Mouse (Mus musculus) c-Kit-negative CD71-positive TER-119-positive erythroid progenitor cells, embryonic 14.5 days (primary cell): ENCODE data around the gene Timm17a.

ENCODE experiments used
- DNase-seq: peaks from one replicate; pipeline ENCODE4 v3.0.0-alpha.2; 2013; ENCODE audit warnings: low read depth, low spot score

The Timm17a gene

DNA sequence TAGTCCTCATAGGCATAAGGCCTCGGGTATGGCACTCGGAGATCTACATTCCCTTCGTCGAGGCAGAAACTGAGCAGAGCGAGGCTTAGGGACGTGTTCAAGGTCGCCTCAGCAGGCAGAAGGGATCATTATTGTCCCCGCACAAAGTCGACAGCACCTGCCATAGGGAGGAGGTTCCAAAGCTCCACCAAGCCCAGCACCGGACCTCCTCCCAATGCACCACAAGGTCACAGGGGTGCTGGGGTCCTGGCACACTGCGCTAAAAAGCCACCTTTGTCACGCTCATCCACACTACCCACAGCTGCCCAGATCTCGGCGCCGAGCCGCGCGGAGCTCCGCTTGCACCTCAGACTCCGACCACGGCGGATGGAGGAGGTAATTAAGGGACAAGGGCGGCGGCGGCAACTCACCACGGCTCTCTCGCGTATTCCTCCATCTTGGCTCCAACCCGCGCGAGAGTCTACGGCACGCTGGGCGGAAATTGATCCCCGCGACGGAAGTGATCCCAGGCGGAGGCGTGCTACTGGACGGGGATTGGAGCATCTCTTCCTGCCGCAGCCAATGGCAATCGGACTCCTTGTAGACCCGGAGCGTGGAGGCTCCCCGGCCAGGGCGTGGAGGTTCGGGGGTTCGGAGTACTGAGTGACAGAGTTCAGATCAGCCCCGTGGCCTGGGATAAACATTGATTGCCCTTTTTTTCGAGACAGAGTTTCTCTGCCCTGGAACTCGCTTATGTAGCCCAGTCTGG, at the start of gene Timm17a:
TSS of gene Timm17a (minus strand) at position 495 of the 748 bp plus-strand sequence.
- DNase-seq: peak; percentile 82

DNA sequence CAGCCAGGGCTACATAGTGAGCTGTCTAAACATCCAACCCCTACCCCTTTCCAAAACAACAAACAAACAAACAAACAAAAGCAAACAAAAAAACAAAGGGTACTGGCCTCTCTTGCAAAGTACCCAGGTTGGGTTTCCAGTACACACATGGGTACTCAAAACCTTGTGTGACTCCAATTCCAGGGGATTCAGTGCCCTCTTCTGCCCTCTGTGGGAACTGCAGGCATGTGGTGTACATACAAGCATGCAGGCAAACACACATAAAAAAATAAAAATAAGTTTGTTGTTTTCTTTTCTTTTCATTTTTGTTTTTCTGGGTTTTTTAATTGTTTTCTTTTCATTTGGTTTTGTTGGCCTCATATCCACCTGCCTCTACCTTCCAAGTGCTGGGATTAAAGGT, 48.5 kb upstream of the Timm17a start:
- no peak for DNase-seq

DNA sequence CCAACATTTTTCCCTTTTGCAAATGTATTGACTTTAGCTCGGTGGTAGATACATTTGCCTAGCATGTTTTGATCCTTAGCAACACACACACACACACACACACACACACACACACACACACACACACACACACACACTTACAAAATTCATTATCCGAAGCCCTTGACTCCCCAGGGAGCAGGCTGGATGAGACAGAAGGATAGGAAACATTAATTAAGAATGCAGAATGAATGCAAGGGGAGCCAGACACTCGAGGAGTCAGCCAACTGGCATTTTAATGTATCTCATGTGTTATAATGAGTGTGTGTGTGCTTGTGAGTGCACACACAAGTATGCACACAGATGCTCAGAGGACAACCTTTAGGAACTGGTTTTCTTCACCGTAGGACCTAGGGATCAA, 47.9 kb upstream of the Timm17a start:
- no peak for DNase-seq

DNA sequence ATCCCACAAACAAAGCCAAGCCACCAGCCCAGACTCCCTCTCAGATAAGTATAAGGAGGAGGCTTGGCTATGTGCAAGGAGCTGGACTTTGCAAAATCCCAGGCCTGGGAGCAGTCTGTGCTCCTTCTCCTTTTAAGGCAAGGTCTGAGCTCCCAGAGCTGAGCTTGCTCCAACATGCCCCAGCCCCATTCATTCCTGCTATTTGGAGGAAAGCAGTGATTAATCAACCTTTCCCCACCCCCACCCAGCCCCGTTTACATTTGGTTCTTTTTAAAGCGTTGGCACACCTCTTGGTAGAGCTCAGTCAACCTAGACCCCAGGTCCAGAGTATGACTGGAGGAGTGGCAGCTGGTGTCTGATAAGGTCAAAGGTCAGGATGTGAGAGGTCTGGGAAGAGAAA, 45.5 kb upstream of the Timm17a start:
- no peak for DNase-seq

DNA sequence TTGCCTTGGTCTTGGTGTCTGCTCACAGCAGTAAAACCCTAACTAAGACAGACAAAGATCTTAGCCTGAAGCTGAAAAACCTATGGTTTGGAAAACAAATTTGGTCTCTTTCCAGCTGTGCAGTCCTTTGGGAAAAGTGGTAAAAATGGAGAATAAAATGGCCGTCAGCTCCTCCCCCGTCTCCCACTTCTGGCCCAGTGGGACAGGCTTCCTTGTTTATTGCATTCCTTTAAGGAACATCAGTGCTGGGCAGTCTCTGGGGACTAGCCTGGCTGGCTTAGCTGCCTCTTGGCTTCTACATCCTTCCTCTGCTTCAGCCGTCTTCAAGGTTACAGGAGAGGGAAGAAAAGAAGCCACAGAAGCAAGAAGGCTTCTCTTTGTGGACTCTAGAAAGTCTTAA, 38.4 kb upstream of the Timm17a start:
- DNase-seq: no peak

DNA sequence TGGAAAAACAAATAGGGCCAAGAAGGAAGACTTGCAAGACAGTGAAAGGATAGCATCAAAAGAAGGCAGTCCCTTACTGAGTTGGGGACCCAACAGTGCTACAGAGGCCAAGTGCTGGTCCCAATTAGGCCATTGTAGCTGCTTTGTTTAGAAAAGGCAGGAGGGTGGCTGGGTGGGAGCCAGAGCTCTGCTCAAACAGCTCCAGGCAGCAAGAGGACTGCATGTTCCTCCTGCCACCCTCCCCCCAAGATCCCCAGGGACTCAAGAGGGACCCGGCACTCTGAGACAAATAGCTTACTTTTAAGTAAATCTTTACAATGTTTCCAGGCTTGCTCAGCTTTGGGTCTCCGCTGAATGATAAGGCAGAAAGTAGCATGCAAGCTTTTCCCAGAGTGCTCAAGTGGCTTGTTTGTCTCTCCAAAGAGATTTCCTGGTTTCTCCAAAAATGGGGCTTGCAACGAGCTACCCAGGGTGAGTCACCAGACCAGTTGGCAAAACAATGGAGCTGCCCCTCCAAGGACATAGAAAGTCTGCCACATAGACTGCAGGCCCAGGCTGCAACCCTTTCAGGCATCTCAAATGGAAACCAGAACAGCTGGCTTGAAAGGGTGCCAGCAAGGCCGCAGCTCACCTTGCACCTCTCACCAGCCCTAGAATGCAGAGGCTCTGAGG, 34.1 kb upstream of the Timm17a start:
- DNase-seq: no peak

DNA sequence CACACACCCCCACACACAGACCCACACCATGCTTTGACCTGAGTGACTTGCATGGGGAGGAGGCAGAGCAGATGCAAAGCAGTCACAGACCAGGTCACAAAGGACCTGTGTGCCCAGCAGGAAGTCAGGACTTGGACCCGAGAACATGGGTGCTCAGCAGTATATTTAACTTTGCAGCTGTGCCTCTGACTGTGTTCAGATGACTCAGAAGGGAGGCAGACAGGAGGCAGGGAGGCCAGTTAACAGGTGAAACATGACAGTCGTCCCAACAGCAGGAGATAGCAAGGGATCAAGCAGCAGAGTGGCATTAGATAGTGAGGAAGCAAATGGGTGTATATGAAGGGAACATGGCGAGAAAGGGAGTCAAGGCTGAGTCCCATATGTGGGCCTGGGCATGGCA, 33.3 kb upstream of the Timm17a start:
- no peak for DNase-seq

DNA sequence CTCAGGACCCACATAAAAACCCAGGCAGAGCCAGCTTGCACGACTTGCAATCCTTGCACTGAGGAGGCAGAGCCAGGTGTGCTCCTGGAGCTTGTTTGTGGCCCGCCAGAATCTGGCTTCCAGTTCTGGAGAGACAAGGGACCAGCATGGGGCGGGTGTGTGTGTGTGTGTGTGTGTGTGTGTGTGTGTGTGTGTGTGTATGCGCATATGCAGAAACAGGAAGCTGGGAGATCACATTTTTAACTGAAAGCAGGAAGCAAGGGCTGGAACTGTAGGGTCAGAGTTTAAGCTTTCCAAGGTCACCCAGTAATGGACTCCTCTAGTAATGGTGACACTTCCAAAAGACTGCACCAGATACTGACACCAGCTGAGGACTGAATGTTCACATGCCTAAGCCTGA, 30.4 kb upstream of the Timm17a start:
- DNase-seq: no peak

DNA sequence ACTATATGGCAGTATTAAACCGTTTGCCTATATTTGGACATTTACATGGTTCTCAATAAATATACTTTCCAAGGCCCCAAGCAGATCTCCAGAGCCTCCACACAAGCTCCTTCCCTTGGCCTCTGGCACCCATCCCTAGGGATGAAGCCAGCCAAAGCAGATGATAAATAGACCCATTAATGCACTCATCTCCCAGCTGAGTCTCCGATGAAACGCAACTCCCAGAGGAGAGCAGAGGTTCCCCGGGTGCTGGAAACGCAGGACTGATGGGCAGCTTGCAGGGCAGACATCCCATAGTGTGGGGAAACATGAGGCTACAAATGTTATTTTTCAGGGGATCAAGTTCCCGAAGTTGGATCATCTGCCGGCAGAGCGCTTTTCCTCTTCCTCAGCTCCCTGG, 28.4 kb upstream of the Timm17a start:
- DNase-seq: no peak

DNA sequence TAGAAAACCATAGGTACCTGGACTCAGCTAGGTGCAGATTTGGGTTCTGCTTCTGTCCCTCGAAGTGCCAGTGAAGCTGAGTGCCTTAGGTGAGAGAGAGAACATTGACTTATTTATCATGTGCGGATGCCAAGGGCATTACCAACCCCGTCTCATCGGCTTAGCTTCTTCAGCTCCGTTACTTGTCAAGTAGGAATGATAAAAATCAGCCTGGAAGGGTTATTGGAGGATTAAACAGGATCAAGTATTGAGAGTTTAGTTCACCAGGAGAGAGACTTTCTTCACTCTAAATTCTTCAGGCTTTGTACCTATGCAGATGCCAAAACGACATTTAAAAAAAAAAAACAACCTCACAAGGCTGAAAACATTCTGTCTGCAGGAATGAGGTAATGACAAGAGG, 17.0 kb upstream of the Timm17a start:
- DNase-seq: no peak

DNA sequence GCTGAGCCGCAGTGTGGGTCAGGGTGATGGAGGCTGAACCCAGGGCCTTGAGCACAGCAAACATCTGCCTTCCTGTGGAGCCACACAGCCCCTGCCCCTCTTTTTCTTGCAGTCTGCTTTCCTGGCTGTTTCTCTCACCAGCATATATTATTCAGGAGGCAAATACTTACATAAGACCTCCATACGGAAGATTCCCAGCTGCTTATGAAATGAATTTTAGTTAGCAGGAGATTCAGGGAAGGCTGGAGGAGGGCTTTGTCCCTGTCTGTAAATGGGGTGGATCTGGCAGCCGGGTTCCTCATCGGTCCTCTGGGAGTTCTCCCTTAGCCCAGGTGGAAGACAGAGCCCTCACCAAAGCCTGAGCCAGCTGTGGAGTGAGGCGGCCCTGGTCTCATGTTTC, 14.8 kb upstream of the Timm17a start:
- no peak for DNase-seq

DNA sequence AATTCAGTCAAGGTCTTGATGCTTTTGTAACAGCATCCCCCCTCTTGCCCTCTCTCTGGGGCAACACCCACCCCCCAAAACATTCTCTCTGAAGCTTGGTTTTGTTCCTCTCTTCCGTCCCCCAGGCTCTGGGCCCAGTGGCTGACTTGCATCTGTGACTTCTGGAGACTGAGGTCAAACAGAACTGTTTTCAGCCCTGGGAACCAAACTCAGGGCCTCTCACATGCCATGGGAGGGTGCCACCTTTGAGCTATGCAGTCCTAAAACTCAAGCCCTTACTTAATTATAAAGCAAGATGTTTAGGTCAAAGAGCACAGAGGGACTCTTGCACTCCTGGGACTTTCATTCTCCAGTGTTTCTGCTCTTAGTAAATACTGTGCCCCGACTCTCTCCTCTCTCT, 12.4 kb upstream of the Timm17a start:
- no peak for DNase-seq

DNA sequence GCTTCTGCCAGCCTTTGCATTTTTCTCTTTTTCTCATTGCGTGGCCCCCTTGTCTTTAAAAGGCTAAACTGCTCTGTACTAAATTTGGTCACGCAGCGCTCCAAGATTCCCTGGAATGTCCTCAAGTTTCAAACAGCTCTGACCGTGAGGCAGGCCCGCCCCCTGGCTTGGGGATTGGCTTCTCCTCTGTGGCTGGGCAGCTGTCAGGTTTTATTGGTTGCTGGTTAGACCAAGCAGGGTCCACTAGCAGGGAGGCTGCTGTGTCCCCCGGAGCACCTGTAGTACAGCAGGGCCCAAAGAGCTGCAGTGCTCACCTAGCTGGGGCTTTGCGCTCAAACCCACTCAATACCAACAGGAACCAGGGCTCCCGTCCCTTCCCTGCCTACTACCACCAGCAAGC, 11.0 kb upstream of the Timm17a start, which contains the start of gene Lmod1:
TSS of gene Lmod1 (plus strand) at position 237 of the 400 bp plus-strand sequence.
- DNase-seq: no peak

DNA sequence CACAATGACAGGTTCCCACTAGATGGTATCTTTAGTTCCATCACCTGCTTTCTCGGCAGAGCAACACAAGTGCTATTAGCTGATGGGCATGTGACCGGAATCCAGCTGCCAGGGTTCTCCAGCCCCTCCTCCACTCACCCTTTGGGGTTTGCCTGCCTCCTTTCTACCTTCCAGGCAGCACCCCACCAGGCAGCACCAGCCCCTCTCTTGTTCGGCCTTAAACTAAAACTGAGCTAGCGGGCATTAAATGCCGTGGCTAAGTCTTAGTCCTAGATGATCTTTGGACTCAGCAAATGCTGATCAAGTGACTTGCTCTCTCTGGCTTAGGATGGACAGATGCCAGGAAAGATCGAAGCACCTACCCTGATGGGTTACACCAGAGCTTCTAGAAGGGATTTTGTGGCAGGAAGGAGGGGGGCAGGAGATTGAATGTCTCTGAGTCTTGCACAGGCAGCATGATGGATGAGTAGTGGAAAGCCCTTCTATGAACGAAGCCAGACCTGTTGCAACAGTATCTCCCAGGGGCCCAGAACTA, 9.9 kb upstream of the Timm17a start:
- DNase-seq: no peak

DNA sequence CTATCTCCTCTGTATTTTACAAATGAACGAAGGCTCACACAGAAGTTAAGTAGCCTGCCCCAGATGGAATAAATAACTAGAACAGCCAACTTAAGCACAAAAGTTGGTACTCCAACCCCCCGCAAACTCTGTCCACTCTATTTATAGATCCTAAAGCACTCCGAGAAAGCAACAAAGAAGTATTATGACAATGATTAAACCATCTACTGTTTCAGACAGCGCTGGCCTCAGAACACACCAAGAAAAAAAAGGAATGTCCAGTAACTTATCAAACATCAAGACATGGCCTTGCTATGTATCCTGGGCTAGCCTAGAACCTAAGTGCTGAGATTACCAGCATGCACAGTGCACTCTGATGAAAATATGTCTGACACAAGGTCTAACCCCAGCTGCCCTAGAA, 1.4 kb downstream of the Timm17a start:
- no peak for DNase-seq

DNA sequence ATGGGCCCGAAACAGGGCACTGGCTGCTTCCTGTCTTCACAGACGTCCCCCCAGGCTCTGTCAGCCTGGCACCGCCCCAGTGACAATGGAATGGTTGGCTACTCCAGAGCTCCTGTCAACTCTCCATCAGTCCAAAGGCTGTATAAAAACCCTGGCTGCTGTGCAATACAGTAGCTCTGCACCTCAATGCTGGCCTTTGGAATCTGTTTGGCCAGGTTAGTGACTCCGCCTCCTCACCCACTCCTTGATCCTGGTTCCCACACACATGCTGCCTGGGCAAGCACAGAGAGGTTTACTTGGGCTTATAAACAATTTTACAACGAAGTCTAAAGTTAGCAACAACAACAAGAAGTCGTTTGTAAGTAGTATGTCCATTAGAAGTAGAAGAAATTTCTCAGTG, 2.2 kb downstream of the Timm17a start:
- DNase-seq: no peak

DNA sequence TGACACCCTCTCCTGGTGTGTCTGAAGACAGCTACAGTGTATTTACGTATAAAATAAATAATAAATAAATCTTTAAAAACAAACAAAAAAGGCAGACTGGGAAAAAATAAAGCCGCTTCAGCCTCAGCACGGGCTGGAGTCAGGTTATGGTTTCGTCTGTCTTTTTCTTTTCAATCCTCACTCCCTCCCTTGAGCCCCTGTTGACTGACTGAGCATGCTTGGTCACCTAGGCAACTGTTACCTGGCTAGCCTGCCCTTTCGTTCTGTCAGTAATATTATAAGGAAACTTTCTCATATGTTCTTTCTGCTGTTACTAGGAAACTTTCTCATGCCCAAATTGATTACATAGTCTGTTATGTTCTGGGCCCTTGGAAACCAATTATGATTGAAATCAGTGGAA, 22.7 kb downstream of the Timm17a start:
- no peak for DNase-seq

DNA sequence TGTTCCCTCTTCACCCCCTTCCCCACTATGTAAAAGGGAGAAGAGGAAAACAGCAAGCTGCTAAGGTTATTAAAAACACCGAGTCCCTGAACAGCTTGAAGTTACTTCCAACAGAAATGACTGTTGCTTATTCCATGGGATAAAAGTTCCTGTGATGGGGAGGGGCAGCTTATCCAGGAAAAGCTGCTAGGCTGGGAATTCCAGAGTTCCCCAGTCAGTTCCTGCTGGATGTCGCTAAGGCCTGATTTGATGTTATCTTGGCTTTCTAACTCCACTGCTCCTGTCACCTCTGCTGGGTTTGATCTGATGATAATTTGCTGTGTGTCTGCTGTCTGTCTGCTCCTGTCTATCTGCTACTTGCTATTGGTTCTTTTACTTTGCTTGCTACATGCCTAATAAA, 27.3 kb downstream of the Timm17a start:
- no peak for DNase-seq

DNA sequence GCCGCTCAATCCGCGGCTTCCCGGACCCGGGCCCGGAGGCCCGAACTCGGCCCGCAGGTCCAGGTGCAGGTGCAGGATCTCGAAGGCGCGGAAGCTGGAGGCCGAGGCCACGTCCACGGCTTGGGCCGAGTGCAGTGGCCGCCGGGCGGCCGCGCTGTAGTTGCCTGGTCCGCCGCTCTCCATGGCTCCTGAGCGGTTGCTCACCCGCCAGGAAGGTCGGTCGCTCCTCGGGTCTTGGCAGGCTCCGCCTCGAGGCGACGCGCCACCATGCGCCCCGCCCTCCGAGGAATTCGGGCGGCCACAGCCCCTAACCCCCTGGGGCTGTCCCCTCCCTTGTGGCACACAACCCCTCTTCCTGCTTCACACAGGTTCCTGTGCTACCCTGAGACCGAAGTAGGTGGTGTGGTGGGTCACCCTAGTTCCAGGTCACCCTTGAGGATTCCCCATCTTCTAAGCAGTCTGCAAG, 29.7 kb downstream of the Timm17a start, which contains the start of gene Rnpep:
TSS of gene Rnpep (minus strand) at position 259 of the 466 bp plus-strand sequence.
- DNase-seq: no peak

DNA sequence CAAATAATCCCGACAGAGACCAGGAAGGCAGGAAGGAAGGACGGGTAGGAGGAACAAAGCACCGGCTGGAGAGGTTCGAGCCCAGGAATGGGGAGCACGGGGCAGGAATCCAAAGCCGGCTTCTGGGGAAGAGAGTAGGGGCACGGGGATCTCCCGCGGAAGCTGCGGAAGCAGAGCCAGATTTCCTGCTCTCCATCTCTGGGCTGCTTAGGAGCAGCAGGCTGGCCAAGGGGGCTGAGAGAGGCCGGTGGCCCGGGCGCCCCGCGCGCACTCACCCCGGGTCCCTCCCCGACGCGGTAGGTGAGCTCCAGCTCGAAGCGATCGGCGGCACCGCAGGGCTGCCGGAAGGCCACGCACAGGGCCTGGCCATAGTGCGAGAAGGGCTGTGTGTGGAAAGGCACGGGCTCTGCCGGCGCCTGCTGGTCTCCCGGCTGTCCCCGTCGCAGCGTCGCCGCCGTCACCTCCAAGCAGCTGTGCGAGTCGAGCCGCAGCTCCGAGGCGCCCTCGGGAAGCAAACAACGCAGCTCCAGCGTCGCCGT, 30.2 kb downstream of the Timm17a start:
- DNase-seq: no peak

DNA sequence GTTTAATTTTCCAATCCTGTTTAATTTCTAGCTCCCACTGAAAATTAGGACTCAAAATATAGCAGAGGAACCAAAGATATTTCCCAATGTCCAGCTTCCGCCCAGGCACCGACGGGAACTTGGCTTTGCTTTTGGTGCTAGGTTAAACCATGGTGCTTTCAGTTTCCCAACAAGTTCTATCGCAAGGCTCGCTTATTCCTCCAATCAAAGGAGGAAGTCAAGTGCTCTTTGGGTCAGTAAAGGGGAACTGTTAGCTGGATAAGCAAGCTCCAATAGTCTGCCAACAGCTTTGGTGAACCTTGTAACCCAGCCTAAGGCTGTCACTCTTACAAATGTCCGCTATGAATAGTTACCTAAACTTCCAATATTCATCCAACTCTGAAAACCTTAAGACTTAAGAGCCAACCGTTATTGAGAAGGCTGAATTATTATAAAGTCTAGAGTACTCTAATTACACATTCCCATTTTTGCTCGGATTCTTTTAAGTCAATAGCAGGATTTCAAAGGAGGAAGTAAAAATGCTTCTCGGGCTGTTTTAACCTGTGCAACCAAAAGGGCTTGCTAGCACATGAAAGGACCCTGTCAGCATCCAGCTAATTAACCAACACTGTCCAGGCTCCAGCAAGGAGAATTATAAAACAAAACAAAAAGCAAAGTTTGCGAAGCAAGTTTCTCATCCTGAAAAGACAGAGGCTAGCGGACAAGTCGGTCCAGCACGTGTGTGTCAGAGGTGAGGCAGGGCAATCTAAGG, 30.9 kb downstream of the Timm17a start:
- DNase-seq: no peak

DNA sequence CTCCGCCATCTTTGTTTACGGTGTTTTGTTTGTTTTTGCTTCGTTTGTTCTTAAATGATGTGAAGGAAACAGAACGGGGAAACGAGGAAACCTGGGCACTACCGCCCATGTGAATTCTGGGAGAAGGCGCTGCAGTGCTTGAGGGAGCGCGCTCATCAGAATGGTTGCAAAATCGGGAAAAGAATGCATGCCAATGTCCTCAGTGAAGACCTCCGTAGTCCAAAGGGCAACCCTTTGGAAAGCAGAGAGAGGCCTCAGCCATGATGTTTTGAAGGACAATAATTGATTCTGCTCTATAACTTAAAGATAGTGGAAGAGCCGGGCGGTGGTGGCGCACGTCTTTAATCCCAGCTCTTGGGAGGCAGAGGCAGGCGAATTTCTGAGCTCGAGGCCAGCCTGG, 31.7 kb downstream of the Timm17a start:
- DNase-seq: no peak
